Mouse (Mus musculus) thymus, adult 2 months (tissue): ENCODE measurements around the gene Il1rl1. TPM values are rescaled to one million over a fixed set of nuclear protein-coding genes. Genes with fewer than 3 reads are reported as not detected.

Experiments
- DNase-seq: peaks from one replicate; pipeline ENCODE4 v3.0.0; 2021
- H3K27ac ChIP-seq: fragments of 200-500 bp; 2 replicates; pipeline ENCODE4 v1.5.1; 2012; ENCODE audit warnings: low read length, control low read depth; ENCODE audit not compliant: control insufficient read depth, insufficient read depth
- H3K27me3 ChIP-seq: fragments of 200-500 bp; 2 replicates; pipeline ENCODE4 v1.6.1; 2012; ENCODE audit warnings: mild to moderate bottlenecking, low read length, moderate library complexity, mixed read lengths; ENCODE audit not compliant: control insufficient read depth, insufficient read depth
- H3K36me3 ChIP-seq: fragments of 200-500 bp; 2 replicates; pipeline ENCODE4 v1.6.1; 2012; ENCODE audit warnings: mild to moderate bottlenecking, low read length, moderate library complexity; ENCODE audit not compliant: control insufficient read depth, insufficient read depth
- H3K4me1 ChIP-seq: fragments of 200-500 bp; replicated peaks from 2 replicates; pipeline ENCODE4 v1.6.1; 2012; ENCODE audit warnings: low read length; ENCODE audit not compliant: control insufficient read depth, insufficient read depth
- H3K4me3 ChIP-seq: fragments of 200-500 bp; 2 replicates; pipeline ENCODE4 v1.5.1; 2012; ENCODE audit warnings: mild to moderate bottlenecking, low read length, control low read depth, moderate library complexity; ENCODE audit not compliant: control insufficient read depth, insufficient read depth
- CTCF ChIP-seq: fragments of 200-500 bp; IDR thresholded peaks from 2 replicates; pipeline ENCODE4 v1.5.1; 2012; ENCODE audit warnings: mild to moderate bottlenecking, control low read depth, low read length, moderate library complexity, borderline replicate concordance; ENCODE audit not compliant: control insufficient read depth, poor library complexity, insufficient read depth; ENCODE audit errors: extremely low read depth
- POLR2A ChIP-seq: fragments of 200-500 bp; IDR thresholded peaks from 2 replicates; pipeline ENCODE4 v1.6.1; 2012; ENCODE audit warnings: mild to moderate bottlenecking, low read length, control low read depth, moderate library complexity; ENCODE audit not compliant: control insufficient read depth, poor library complexity, insufficient read depth; ENCODE audit errors: extremely low read depth
- WGBS: fragments of 180-500 bp; shearing (Covaris S2); methylation state at CpG from one replicate; pipeline ENCODE4 v1.1.7; 2018; 5-methylcytosine and 5-hydroxymethylcytosine counted together
- polyA plus RNA-seq: library from polyadenylated mRNA; depleted of rRNA; stranded (reverse); fragments of >200 nt; gene quantifications from 2 replicates; pipeline ENCODE4 v1.2.3, GENCODE M21; 2012

The Il1rl1 gene
- polyA plus RNA-seq, 1 experiment, result 0.46 TPM

DNA sequence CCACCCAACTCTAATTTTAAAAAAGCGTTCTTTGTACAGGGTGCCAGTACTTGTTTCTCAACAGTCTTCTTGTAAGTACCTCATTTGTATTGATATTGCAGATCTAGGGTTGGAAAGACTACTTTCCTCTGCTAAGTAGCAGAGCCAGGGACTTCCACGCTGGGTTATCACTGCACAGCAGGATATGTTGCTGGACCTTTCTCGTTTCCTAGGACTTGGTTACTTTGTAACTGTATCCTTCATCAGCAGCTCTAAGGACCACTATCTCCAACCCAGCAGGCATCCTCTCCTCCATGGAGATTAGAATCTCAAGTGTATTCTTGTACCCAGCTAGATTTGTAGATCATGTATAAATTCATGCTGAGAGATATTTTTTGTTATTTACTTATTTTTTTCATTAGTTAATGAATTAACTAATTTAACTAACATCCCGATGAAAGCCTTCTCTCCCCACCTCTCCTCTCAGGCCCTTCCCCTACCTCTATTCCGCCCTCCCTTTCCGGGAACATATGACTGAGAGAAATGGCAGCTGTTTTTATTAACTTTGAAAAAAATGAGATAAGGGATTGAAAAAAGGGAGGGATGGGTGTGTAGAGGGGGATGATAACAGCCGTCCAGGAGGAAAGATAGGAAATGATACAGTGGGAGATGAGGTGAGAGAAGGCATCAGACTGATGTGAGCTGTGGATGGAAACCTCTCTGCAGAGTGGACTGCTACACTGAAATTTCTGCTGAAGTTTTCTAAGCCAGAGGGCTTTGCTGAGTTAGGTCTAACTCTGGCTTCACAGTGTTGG, 14.3 kb upstream of the Il1rl1 start:
- WGBS, result 91% methylated on average over 7 of the region's 7 CpGs
- no peak for DNase-seq
- TF ChIP-seq POLR2A (no peak), CTCF (no peak)

DNA sequence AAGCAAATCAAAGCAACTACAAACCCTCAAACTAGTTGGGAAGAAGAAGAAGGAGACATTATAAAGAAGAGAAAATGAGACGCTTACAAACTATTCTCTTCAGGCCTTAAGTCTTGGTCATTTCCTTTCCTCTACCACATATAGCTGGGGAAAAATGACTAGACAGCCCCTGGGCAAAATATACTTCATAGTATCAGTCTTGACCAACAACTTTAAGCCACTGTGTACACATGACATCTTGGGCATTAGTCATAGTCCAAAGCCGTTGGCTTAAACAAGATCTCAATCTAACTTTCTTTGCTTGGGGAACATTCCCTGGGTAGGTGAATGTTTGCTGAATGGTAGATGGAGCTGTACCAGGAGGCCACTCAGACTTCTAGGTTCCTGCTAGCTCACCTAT, 12.3 kb upstream of the Il1rl1 start:
- 96% methylated on average over 2 of the region's 2 CpGs for WGBS
- DNase-seq, result no peak
- Histone ChIP-seq H3K36me3 (no peaks in the 10 kb centered on the region), H3K4me3 (no peak overlapping the region), H3K4me1 (no peaks in the 10 kb centered on the region), H3K27ac (no peak overlapping the region), H3K27me3 (no peaks in the 10 kb centered on the region)
- no peak for TF ChIP-seq CTCF
- no peak for TF ChIP-seq POLR2A

More for the DNA sequence above, 14.3 kb upstream of the Il1rl1 start:
- H3K27ac ChIP-seq, result no peak overlapping the region
- no peaks in the 10 kb centered on the region for H3K4me1 ChIP-seq
- no peak overlapping the region for H3K4me3 ChIP-seq
- H3K27me3 ChIP-seq, result no peaks in the 10 kb centered on the region
- H3K36me3 ChIP-seq, result no peaks in the 10 kb centered on the region

DNA sequence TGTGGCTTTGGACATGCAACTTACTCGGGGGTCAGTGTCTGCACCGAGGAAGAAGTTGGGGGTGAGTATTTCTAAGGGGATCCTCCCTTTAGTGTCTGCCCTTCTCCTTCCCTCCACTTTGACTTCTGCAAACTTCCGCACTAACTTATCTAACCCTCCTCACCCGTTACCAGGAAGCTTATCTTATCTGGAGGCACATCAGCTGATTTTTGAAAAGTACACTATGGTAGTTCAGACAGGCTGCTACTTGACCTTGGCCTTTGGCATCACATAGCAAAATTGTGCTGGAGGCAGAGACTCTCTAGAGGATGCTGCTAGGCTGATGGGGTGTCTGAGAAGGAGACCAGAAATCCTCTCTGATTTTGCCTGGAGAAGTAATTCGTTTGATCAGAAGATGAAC, 10.9 kb upstream of the Il1rl1 start:
- Histone ChIP-seq H3K27ac (no peak overlapping the region), H3K27me3 (no peaks in the 10 kb centered on the region), H3K4me3 (no peak overlapping the region), H3K36me3 (no peaks in the 10 kb centered on the region), H3K4me1 (no peaks in the 10 kb centered on the region)
- 39% methylated on average over 5 of the region's 5 CpGs for WGBS
- DNase-seq, result no peak
- TF ChIP-seq POLR2A (no peak), CTCF (no peak)

DNA sequence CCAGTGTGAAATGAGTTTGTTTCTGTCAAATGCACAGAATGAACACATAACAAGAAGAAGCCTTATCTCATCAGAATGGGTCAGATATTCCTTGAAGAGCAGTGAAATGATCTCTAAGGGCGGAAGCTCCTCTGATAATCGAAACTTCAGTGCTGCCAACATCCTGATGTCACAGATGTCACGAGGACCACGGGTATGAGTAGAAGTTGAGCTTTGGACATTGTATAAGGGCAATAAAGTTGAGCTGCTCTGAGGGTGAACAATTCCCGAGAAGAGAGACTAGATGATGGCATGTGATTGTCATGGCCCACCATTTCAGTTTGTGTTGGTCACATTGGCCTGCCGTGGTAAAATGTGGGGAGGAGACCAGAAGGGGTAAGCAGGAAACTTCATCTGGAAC, 5.5 kb upstream of the Il1rl1 start:
- no peak for DNase-seq
- no peak overlapping the region for H3K27ac ChIP-seq
- no peaks in the 10 kb centered on the region; the same call in 1 of the 2 replicates for H3K4me1 ChIP-seq
- H3K4me3 ChIP-seq, result no peak overlapping the region
- no peaks in the 10 kb centered on the region for H3K36me3 ChIP-seq
- TF ChIP-seq POLR2A (no peak), CTCF (no peak)
- H3K27me3 ChIP-seq, result no peaks in the 10 kb centered on the region
- WGBS, result 88% methylated on average over 6 of the region's 6 CpGs

DNA sequence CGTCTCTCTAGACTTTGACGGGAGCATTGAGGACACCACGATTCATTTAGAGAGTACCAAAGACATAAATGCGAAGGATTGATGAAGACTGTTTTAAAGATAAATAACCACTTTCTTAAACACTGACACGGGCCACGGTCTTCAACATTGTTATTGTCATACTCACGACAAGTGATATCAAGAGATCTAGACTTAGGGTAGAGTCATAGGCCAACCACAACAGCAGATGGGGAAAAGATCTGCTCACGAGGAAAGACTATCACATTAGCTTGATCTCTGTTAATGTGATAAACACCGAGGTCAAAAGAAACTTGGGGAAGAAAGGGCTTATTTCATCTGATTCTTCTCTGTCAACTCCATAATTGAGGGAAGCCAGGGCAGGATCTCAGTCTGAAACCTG, 2.1 kb upstream of the Il1rl1 start:
- Histone ChIP-seq H3K36me3 (no peaks in the 10 kb centered on the region), H3K27me3 (no peaks in the 10 kb centered on the region), H3K27ac (no peak overlapping the region), H3K4me1 (no peaks in the 10 kb centered on the region; the same call in 1 of the 2 replicates), H3K4me3 (no peak overlapping the region)
- TF ChIP-seq POLR2A, result no peak
- TF ChIP-seq CTCF, result no peak
- no peak for DNase-seq
- 77% methylated on average over 9 of the region's 9 CpGs for WGBS

DNA sequence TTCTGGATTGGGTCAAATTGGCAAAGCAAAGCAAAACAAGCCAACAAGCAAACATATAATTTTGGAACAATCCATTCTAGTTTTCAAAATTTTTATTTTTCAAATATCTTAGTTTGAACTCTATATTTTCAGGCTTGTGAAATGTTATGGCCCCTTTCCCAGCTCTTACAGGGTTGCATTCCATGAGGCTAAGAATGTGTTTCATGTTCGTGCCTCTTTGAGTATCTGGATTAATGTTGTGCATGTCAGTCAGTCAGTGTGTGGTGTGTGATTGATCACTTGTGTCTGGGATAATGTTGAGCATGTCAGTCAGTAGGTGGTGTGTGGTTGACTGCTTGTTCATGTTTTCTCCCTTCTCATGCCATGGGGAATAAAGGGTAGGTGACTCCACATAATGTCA, 1.5 kb upstream of the Il1rl1 start:
- Histone ChIP-seq H3K4me1 (no peaks in the 10 kb centered on the region; the same call in 1 of the 2 replicates), H3K36me3 (no peaks in the 10 kb centered on the region), H3K4me3 (no peak overlapping the region), H3K27ac (no peak overlapping the region), H3K27me3 (no peaks in the 10 kb centered on the region)
- no peak for DNase-seq
- TF ChIP-seq POLR2A, result no peak
- no peak for TF ChIP-seq CTCF
- 89% methylated on average over 1 of the region's 1 CpGs for WGBS
